Mouse (Mus musculus): ENCODE data around the gene Gtf2f2. TPM values are rescaled to one million over a fixed set of nuclear protein-coding genes. Genes with fewer than 3 reads are reported as not detected.

The Gtf2f2 gene
- polyA plus RNA-seq, 1 experiment from 2014 or later = 32.5 TPM

DNA sequence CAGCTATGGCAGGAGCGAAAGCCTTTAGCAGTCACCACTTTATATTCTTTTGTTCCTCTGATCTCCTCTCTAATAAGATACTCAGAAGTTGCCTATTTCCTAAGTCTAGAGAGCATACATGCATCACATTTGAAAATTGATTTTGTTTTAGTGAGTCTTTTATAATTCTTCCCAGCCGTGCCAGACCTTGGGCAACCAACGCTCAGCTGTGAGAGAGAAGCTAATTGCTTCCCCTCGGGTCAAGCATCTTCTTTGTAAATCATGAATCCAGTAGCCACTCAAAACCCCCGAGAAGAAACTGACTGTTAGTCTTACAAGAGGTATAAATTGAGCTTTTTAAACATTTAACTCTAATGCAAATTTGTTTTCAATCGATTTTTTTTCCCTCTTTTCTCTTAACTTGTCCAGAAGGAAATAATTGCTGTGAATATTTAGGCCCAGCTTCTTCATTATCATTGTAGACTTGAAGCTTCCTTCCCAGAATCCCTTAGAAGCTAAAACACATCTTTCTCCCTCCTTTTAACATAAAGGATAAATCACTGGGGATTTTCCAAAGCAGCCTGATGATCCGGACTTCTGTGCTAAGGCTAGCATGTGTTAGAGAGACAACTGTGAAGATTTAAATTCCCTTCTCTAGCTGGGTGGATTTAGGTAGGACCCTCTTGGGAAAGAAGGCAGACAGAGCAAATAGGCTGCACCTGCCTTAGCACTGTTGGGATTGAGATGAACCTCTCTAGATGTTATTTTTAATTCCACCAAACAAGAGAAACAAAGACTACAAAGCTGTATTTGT, 10.5 kb upstream of the Gtf2f2 start:
- 50% methylated on average over 7 of the region's 7 CpGs for WGBS
- Histone ChIP-seq H3K9ac (no peak overlapping the region), H3K4me1 (no peaks in the 10 kb centered on the region), H3K36me3 (no peaks in the 10 kb centered on the region), H3K9me3 (no peaks in the 10 kb centered on the region), H3K4me3 (replicated peaks) (no peak overlapping the region), H3K27ac (no peak overlapping the region), H3K27me3 (replicated peaks) (no peaks in the 10 kb centered on the region), H3K4me2 (no peak overlapping the region)
- ATAC-seq (ENCODE audit: insufficient read depth, low FRiP score, low read depth) = no peak

DNA sequence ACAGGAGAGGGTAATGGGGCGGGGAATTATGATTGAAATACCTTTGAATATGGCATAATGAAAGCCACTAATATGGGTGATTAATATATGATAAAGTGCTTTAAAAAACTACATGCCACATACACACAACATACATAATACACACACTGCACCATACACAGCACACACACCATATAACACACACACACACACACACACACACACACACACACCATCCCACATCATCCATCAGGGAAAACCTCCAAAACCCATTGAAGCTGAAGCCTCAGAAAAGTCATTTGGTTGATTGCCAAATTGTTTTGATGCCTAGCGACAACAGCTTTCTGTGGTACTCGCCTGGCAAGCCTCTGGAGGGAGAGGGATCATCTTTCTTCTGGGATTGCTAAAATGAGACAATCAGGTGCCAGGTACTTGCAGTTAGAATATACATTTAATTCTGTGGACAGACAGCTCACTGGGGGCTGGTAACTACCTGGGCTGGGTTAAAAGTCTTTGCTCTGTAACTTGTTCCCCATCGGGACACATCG, 9.7 kb upstream of the Gtf2f2 start:
- no peaks in the 10 kb centered on the region for H3K27me3 ChIP-seq (replicated peaks)
- no peak overlapping the region for H3K4me3 ChIP-seq (replicated peaks)
- H3K27ac ChIP-seq = no peak overlapping the region
- no peaks in the 10 kb centered on the region for H3K9me3 ChIP-seq
- ATAC-seq (ENCODE audit: insufficient read depth, low FRiP score, low read depth) = no peak
- H3K36me3 ChIP-seq = no peaks in the 10 kb centered on the region
- H3K4me2 ChIP-seq = no peak overlapping the region
- 78% methylated on average over 5 of the region's 5 CpGs for WGBS
- no peaks in the 10 kb centered on the region for H3K4me1 ChIP-seq
- H3K9ac ChIP-seq = no peak overlapping the region

DNA sequence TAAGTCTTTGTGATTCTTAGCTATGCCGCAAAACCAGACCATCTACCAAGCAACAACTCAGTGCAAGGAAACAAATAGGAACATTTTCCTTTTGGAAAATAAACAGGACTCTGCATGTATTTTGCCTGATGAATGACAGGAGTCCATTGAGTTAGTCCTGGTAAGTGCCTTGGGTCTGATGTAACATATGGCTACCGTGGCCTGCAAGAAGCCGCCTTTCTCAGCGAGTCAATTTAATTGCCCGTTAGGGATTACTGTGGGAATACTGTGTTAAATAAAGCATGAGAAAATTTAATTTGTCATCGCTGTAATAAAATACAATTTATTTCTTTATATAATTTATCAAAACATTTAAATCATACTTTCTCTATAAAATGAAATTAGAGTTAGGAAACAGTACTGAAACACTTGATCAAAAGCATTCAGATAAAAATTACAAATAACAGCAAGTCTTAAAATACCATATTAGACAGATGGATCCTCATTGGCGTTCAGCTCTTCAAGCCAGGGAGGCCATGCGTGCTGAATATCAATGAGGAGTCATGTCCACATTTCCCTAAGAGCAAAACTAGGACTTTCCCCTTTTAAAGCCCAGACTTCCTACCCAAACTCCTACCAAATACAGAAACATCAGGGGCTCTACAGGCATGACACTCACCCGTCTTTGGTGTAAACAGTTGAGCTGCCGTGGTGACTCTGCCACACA, 7.3 kb upstream of the Gtf2f2 start:
- H3K4me2 ChIP-seq = no peak overlapping the region
- H3K36me3 ChIP-seq = no peaks in the 10 kb centered on the region
- WGBS = 81% methylated on average over 10 of the region's 10 CpGs
- no peaks in the 10 kb centered on the region for H3K9me3 ChIP-seq
- H3K9ac ChIP-seq = no peak overlapping the region
- H3K27ac ChIP-seq = no peak overlapping the region
- H3K27me3 ChIP-seq (replicated peaks) = no peaks in the 10 kb centered on the region
- H3K4me1 ChIP-seq = no peaks in the 10 kb centered on the region
- no peak for ATAC-seq (ENCODE audit: insufficient read depth, low FRiP score, low read depth)
- H3K4me3 ChIP-seq (replicated peaks) = no peak overlapping the region

GRCm38 (mm10) chr14:76014331-76014730, 3.7 kb upstream of the Gtf2f2 start:
- peaks cover 3% of the 10 kb centered on the region; the same call in 1 of the 2 replicates for H3K4me1 ChIP-seq
- no peak overlapping the region for H3K4me3 ChIP-seq (replicated peaks)
- H3K27ac ChIP-seq = no peak overlapping the region
- no peak overlapping the region for H3K4me2 ChIP-seq
- no peak overlapping the region for H3K9ac ChIP-seq
- WGBS = 52% methylated on average over 2 of the region's 2 CpGs
- H3K36me3 ChIP-seq = no peaks in the 10 kb centered on the region
- no peaks in the 10 kb centered on the region for H3K9me3 ChIP-seq
- no peaks in the 10 kb centered on the region for H3K27me3 ChIP-seq (replicated peaks)
- ATAC-seq (ENCODE audit: insufficient read depth, low FRiP score, low read depth) = no peak

DNA sequence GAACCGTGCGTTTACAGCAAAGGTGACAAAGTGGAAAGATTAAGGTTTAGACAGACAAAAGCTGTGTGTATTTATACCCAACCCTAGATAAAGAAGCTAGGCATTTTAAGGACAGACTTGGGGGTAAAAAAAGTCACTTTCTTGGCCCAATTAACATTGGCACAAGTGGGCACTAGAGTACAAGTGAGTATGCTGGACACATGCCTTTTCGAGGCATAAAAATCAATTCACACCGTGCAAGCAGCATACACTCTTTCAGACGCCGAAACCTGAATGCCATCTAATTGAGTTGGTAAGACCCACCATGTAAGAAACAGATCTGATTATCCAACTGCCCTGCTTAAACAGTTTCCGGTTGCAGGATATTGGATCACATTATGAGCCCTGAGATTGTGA, 395 bp upstream of the Gtf2f2 start:
- no peaks in the 10 kb centered on the region for H3K27me3 ChIP-seq (replicated peaks)
- WGBS = 29% methylated on average over 7 of the region's 7 CpGs
- H3K9me3 ChIP-seq = no peaks in the 10 kb centered on the region
- ATAC-seq (ENCODE audit: insufficient read depth, low FRiP score, low read depth) = peak; percentile 24; the same call in 1 of the 2 replicates
- no peak overlapping the region for H3K9ac ChIP-seq
- H3K36me3 ChIP-seq = 0 out of 2 replicates have a peak, but pooled peaks cover 4% of the 10 kb centered on the region
- H3K27ac ChIP-seq = no peak overlapping the region
- peak overlapping the region; percentile 91 for H3K4me3 ChIP-seq (replicated peaks)
- peak overlapping the region; percentile 63 for H3K4me2 ChIP-seq
- H3K4me1 ChIP-seq = peaks cover 6% of the 10 kb centered on the region

GRCm38 (mm10) chr14:76009185-76009584, 1.5 kb downstream of the Gtf2f2 start:
- peaks cover 6% of the 10 kb centered on the region for H3K4me1 ChIP-seq
- no peak overlapping the region; the same call in 1 of the 2 replicates for H3K27ac ChIP-seq
- peak overlapping the region; percentile 91 for H3K4me3 ChIP-seq (replicated peaks)
- peak overlapping the region; percentile 63 for H3K4me2 ChIP-seq
- no peaks in the 10 kb centered on the region for H3K9me3 ChIP-seq
- 78% methylated on average over 5 of the region's 5 CpGs for WGBS
- H3K9ac ChIP-seq = no peak overlapping the region
- no peak for ATAC-seq (ENCODE audit: insufficient read depth, low FRiP score, low read depth)
- 0 out of 2 replicates have a peak, but pooled peaks cover 4% of the 10 kb centered on the region for H3K36me3 ChIP-seq
- H3K27me3 ChIP-seq (replicated peaks) = no peaks in the 10 kb centered on the region

DNA sequence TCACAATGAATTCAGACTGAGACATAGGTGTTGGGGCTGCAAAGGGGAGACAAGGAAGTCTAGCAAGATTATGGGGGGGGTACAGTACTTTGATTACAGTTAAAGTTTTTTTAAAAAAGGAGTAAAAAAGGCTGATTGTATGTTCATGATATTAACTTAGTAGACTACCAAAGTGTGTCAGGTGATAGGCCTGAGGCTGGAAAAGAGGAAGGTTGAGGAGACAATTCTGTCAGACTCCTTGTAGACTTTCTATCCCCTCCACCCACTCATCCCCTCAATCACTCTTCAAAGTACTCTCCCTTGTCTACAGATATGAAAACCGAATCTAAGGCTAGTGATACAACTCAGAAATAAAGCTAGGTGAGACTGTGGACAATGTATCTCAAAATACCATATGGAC, 2.5 kb downstream of the Gtf2f2 start:
- Histone ChIP-seq H3K4me3 (replicated peaks) (no peak overlapping the region), H3K9me3 (no peaks in the 10 kb centered on the region), H3K27me3 (replicated peaks) (no peaks in the 10 kb centered on the region), H3K4me2 (no peak overlapping the region), H3K36me3 (0 out of 2 replicates have a peak, but pooled peaks cover 4% of the 10 kb centered on the region), H3K27ac (no peak overlapping the region), H3K9ac (no peak overlapping the region), H3K4me1 (peaks cover 6% of the 10 kb centered on the region)
- ATAC-seq (ENCODE audit: insufficient read depth, low FRiP score, low read depth) = no peak
- 95% methylated on average over 1 of the region's 1 CpGs for WGBS

DNA sequence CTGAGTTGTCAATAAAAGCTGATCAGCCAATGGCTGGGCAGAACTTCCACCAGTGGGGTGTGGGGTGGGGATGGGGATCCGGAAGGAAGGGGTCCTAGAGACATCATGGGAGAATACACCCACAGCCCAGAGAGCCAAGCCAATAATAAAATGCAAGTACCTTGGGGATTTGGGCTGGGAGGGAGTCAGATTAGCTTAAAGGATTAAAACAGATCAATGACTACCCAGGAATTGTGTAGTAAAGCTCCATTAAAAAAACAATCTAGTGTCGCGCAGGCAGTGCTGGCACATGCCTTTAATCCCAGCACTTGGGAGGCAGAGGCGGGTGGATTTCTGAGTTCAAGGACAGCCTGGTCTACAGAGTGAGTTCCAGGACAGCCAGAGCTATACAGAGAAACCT, 5.7 kb downstream of the Gtf2f2 start:
- no peak overlapping the region for H3K4me2 ChIP-seq
- H3K36me3 ChIP-seq = 0 out of 2 replicates have a peak, but pooled peaks cover 4% of the 10 kb centered on the region
- H3K4me3 ChIP-seq (replicated peaks) = no peak overlapping the region
- H3K9me3 ChIP-seq = no peaks in the 10 kb centered on the region
- H3K27me3 ChIP-seq (replicated peaks) = no peaks in the 10 kb centered on the region
- no peak for ATAC-seq (ENCODE audit: insufficient read depth, low FRiP score, low read depth)
- peaks cover 6% of the 10 kb centered on the region for H3K4me1 ChIP-seq
- H3K27ac ChIP-seq = no peak overlapping the region
- H3K9ac ChIP-seq = no peak overlapping the region
- 92% methylated on average over 4 of the region's 4 CpGs for WGBS

DNA sequence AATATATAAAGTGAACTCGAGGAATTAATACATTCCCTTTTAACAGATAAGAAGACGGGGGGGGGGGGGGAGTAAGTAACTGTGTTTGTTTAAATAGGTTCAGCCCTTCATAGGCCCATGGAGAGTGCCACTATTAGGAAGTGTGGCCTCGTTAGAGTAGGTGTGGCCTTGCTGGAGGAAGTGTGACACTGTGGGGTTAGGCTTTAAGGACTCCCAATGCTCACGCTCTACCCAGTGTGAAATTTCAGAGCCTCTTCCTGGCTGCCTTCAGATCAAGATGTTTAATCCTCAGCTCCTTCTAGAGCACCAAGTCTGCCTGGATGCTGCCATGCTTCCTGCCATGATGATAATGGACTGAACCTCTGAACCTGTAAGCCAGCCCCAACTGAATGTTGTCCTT, 8.9 kb downstream of the Gtf2f2 start:
- Histone ChIP-seq H3K9me3 (no peaks in the 10 kb centered on the region), H3K4me2 (no peak overlapping the region), H3K4me3 (replicated peaks) (no peak overlapping the region)

DNA sequence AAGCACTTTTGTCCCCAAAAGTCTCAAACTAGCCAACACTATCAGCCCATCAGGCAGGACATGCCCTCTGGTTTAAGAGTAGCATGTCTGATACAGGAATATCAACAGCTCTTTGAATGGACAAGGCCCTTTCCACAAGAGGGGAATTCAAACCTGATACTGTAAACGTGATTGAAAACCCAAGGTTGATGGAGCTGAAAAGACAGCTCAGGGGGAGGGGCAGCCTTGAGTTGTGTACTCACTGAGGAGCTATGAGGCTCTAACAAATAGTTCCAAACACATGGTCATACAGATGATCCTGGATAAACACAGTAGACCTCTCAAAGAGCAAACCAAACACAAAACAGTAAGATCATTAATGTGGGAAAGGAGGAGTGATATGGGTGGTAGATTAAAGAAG, 12.6 kb downstream of the Gtf2f2 start:
- Histone ChIP-seq H3K4me1 (no peaks in the 10 kb centered on the region), H3K4me3 (replicated peaks) (no peak overlapping the region), H3K36me3 (0 out of 2 replicates have a peak, but pooled peaks cover 5% of the 10 kb centered on the region), H3K27ac (no peak overlapping the region), H3K27me3 (replicated peaks) (no peaks in the 10 kb centered on the region), H3K4me2 (no peak overlapping the region), H3K9me3 (no peaks in the 10 kb centered on the region), H3K9ac (no peak overlapping the region)
- ATAC-seq (ENCODE audit: insufficient read depth, low FRiP score, low read depth) = no peak
- 50% methylated on average over 1 of the region's 1 CpGs for WGBS

More for the DNA sequence above, 8.9 kb downstream of the Gtf2f2 start:
- no peak overlapping the region for H3K9ac ChIP-seq
- H3K36me3 ChIP-seq = 0 out of 2 replicates have a peak, but pooled peaks cover 3% of the 10 kb centered on the region
- H3K27ac ChIP-seq = no peak overlapping the region
- no peaks in the 10 kb centered on the region for H3K4me1 ChIP-seq
- ATAC-seq (ENCODE audit: insufficient read depth, low FRiP score, low read depth) = no peak
- H3K27me3 ChIP-seq (replicated peaks) = no peaks in the 10 kb centered on the region
- 68% methylated on average over 4 of the region's 4 CpGs for WGBS

DNA sequence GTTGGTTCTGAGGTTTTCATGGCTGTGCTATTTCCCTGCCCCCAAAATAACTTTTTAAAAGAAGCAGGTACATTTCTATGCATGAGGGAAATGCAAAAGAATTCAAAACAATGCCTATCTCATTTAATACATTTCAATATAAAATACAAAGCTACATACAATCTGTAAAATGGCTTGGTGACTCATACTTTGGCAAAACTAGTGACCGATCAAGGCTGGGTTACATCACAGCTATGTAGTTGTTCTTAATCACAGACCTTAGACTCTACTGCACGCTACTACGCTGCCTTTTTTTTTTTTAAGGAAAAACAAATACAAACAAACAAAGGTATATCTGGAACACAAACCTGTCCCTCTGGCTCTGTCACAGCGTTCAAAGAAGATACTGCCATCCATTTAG, 18.3 kb downstream of the Gtf2f2 start:
- Histone ChIP-seq H3K9ac (no peak overlapping the region), H3K9me3 (no peaks in the 10 kb centered on the region), H3K36me3 (0 out of 2 replicates have a peak, but pooled peaks cover 5% of the 10 kb centered on the region), H3K4me2 (no peak overlapping the region), H3K27ac (no peak overlapping the region), H3K4me3 (replicated peaks) (no peak overlapping the region), H3K4me1 (no peaks in the 10 kb centered on the region), H3K27me3 (replicated peaks) (no peaks in the 10 kb centered on the region)
- 89% methylated on average over 4 of the region's 4 CpGs for WGBS
- ATAC-seq (ENCODE audit: insufficient read depth, low FRiP score, low read depth) = no peak

DNA sequence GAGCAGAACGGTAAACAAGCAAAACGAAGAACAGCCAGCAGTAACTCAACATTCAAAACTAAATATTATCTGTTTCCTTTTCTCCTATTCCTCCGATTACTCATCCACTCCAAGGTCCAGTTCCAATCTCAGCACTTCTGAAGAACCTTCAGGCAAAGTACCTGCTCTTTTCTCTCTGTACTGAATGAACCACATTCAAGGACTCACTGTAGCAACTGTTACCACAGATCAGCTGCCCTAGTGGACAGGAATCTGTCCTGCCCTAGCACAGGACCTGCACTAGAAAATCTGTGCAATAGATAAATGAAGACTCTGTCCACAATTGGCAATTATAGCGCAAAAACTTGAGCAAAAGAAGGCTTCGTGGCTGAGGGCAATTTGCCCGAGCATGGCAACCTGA, 19.7 kb downstream of the Gtf2f2 start:
- H3K36me3 ChIP-seq = 0 out of 2 replicates have a peak, but pooled peaks cover 5% of the 10 kb centered on the region
- no peak overlapping the region for H3K4me3 ChIP-seq (replicated peaks)
- WGBS = 85% methylated on average over 6 of the region's 6 CpGs
- no peak overlapping the region for H3K9ac ChIP-seq
- no peak for ATAC-seq (ENCODE audit: insufficient read depth, low FRiP score, low read depth)
- H3K27ac ChIP-seq = no peak overlapping the region
- H3K27me3 ChIP-seq (replicated peaks) = no peaks in the 10 kb centered on the region
- H3K9me3 ChIP-seq = no peaks in the 10 kb centered on the region
- H3K4me1 ChIP-seq = no peaks in the 10 kb centered on the region
- H3K4me2 ChIP-seq = no peak overlapping the region
